Mouse (Mus musculus) MEL (cell line): ENCODE results near the gene Cdiptos.

ENCODE experiments used
- CTCF ChIP-seq, 3 experiments: IDR thresholded peaks in 2 of 3; conservative IDR thresholded peaks in 1 of 3; 2 replicates each; pipeline ENCODE4 v1.5.1; 2011 to 2012; ENCODE audit warnings: low read length in 3 of 3, low read depth in 2 of 3, mild to moderate bottlenecking in 2 of 3, improper control_type of control experiment in 1 of 3, inconsistent platforms in 1 of 3, mixed read lengths in 1 of 3, moderate library complexity in 1 of 3; ENCODE audit not compliant: control insufficient read depth in 1 of 3, insufficient read depth in 1 of 3, poor library complexity in 1 of 3, severe bottlenecking in 1 of 3
- POLR2A ChIP-seq, 2 experiments: IDR thresholded peaks; 2 replicates each; pipeline ENCODE4 v1.6.1; 2011 to 2012; ENCODE audit warnings: low read length in 2 of 2, mild to moderate bottlenecking in 2 of 2, control low read depth in 1 of 2, improper control_type of control experiment in 1 of 2, low read depth in 1 of 2, moderate library complexity in 1 of 2; ENCODE audit not compliant: control insufficient read depth in 1 of 2, insufficient read depth in 1 of 2, poor library complexity in 1 of 2
- SIN3A ChIP-seq: IDR thresholded peaks from 2 replicates; pipeline ENCODE4 v1.6.1; 2012; ENCODE audit warnings: low read length, improper control_type of control experiment, inconsistent platforms
- USF1 ChIP-seq: IDR thresholded peaks from 2 replicates; pipeline ENCODE4 v1.6.1; 2014; ENCODE audit warnings: low read depth, mild to moderate bottlenecking, inconsistent platforms, low read length, improper control_type of control experiment, moderate library complexity

GRCm38 (mm10) chr7:126986319-126986718 lies 10.4 kb upstream of the Cdiptos start:
- TF ChIP-seq SIN3A (no peak), POLR2A (IDR thresholded peaks at IDR 0.05; ENCODE audit: control insufficient read depth in 1 of 2, insufficient read depth in 1 of 2, low read depth in 1 of 2, low read length in 2 of 2, poor library complexity in 1 of 2) (no peak), USF1 (no peak), CTCF (IDR thresholded peaks at IDR 0.05 in 2 of 3, conservative IDR thresholded peaks at IDR 0.05 in 1 of 3; ENCODE audit: control insufficient read depth in 1 of 3, insufficient read depth in 1 of 3, low read depth in 2 of 3, low read length in 3 of 3, poor library complexity in 1 of 3, severe bottlenecking in 1 of 3) (no peak)
